Mouse (Mus musculus) ES-Bruce4 (cell line): ENCODE results near the gene Vps18.

ENCODE experiments used
- CTCF ChIP-seq: IDR thresholded peaks from one replicate; pipeline ENCODE4 v1.8.1; 2011; ENCODE audit warnings: low read depth, low read length
- POLR2A ChIP-seq: IDR thresholded peaks from one replicate; pipeline ENCODE4 v1.8.1; 2011; ENCODE audit warnings: low read length; ENCODE audit not compliant: insufficient read depth

GRCm38 (mm10) chr2:119250377-119250776 lies 38.2 kb upstream of the Vps18 start:
- TF ChIP-seq POLR2A = no peak
- no peak for TF ChIP-seq CTCF
